Mouse (Mus musculus) adrenal gland, adult 18-20 months (tissue): ENCODE measurements around the gene Cpd. TPM values are rescaled to one million over a fixed set of nuclear protein-coding genes. Genes with fewer than 3 reads are reported as not detected.

Experiments used
- DNase-seq, 2 experiments: peaks; one replicate each; pipeline ENCODE4 v3.0.0; 2021 to 2022; ENCODE audit warnings: low spot score in 2 of 2
- long read RNA-seq, 2 experiments: library from polyadenylated mRNA; stranded (forward); transcript quantifications; one replicate each; pipeline ENCODE4 v2.0.0; 2021
- total RNA-seq, 2 experiments: library from RNA; stranded (reverse); gene quantifications; 1 replicate in 1 of 2; 2 replicates in 1 of 2; pipeline ENCODE4 v1.2.3; 2021

Cpd gene
- 10 to 100 TPM; 29.8 to 39.1 TPM for total RNA-seq
- long read RNA-seq, experiment 1, full-length matches to known transcripts, result 2 of 4 reads
- long read RNA-seq, experiment 1, partial matches to known transcripts, result 2 of 4 reads
- long read RNA-seq, experiment 1, other reads (novel, unspliced or antisense), result 0 of 4 reads
- long read RNA-seq, experiment 2, full-length matches to known transcripts, result 8 of 10 reads
- long read RNA-seq, experiment 2, partial matches to known transcripts, result 2 of 10 reads
- long read RNA-seq, experiment 2, other reads (novel, unspliced or antisense), result 0 of 10 reads

- peak; percentile 92 to 93 for DNase-seq
Observed at GRCm38 (mm10) chr11:76846878-76847222, at the start of gene Cpd. Gene Cpd (minus strand): TSS chr11:76847018.

- no peak for DNase-seq
Observed at GRCm38 (mm10) chr11:76896360-76896759, 49.5 kb upstream of the Cpd start.

- DNase-seq, result peak; percentile 47 to 56
Observed at GRCm38 (mm10) chr11:76894240-76894639, 47.4 kb upstream of the Cpd start.

GRCm38 (mm10) chr11:76893570-76893969 is 46.8 kb upstream of the Cpd start:
- no peak for DNase-seq

- no peak for DNase-seq
Observed at GRCm38 (mm10) chr11:76892972-76893371, 46.2 kb upstream of the Cpd start.

GRCm38 (mm10) chr11:76891738-76892349 is 45.0 kb upstream of the Cpd start:
- no peak for DNase-seq

- DNase-seq, result no peak
Observed at GRCm38 (mm10) chr11:76891171-76891570, 44.4 kb upstream of the Cpd start.

- DNase-seq, result peak in 1 of 2 experiments; percentile 26
Observed at GRCm38 (mm10) chr11:76889339-76890164, 42.7 kb upstream of the Cpd start.

GRCm38 (mm10) chr11:76884451-76884850 is 37.6 kb upstream of the Cpd start:
- no peak for DNase-seq

GRCm38 (mm10) chr11:76879816-76880215 is 33.0 kb upstream of the Cpd start:
- no peak for DNase-seq

GRCm38 (mm10) chr11:76874766-76875165 is 27.9 kb upstream of the Cpd start:
- DNase-seq, result no peak

- DNase-seq, result no peak
Observed at GRCm38 (mm10) chr11:76873865-76874264, 27.0 kb upstream of the Cpd start.

- DNase-seq, result no peak
Observed at GRCm38 (mm10) chr11:76872556-76873234, 25.9 kb upstream of the Cpd start.

GRCm38 (mm10) chr11:76861185-76861584 is 14.4 kb upstream of the Cpd start:
- no peak for DNase-seq

- DNase-seq, result no peak
Observed at GRCm38 (mm10) chr11:76859261-76859660, 12.4 kb upstream of the Cpd start.

- no peak for DNase-seq
Observed at GRCm38 (mm10) chr11:76858781-76859180, 12.0 kb upstream of the Cpd start.

GRCm38 (mm10) chr11:76857111-76857510 is 10.3 kb upstream of the Cpd start:
- DNase-seq, result no peak

- DNase-seq, result no peak
Observed at GRCm38 (mm10) chr11:76856601-76857000, 9.8 kb upstream of the Cpd start.

GRCm38 (mm10) chr11:76854475-76855341 is 7.9 kb upstream of the Cpd start:
- no peak for DNase-seq

GRCm38 (mm10) chr11:76851512-76851911 is 4.7 kb upstream of the Cpd start:
- DNase-seq, result no peak

- DNase-seq, result no peak
Observed at GRCm38 (mm10) chr11:76849596-76849995, 2.8 kb upstream of the Cpd start.
